Mouse (Mus musculus): Measurements from ENCODE around the gene Csde1. TPM values are rescaled to one million over a fixed set of nuclear protein-coding genes. Genes with fewer than 3 reads are reported as not detected.

Csde1 gene
- polyA plus RNA-seq, 1 experiment: 42.5 TPM

DNA sequence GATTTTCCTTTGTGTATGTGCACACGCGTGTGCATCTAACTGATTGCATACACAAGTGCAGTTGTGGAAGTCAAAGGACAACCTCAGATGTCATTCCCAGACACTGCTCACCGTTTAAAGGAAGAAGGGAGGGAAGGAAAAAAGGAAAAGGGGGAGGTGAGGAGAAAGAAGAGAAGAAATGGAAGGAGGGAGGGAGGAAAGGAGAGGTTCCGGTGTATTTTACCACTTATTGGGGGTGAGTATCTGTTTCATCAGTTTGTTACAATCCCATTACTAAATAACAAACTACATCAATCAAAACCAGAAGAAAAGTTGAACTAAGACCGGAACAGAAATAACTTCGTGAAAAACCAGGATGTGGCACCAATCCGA, 25.0 kb upstream of the Csde1 start:
- peak overlapping the region; percentile 2; the same call in 1 of the 2 replicates for H3K27ac ChIP-seq (ENCODE audit: insufficient read depth, low read depth, low read length)
- H3K27me3 ChIP-seq (replicated peaks; ENCODE audit: control insufficient read depth, insufficient read depth, low read length): no peaks in the 10 kb centered on the region
- TF ChIP-seq POLR2A (IDR thresholded peaks at IDR 0.05; ENCODE audit: low read depth, low read length) (no peak), CTCF (conservative IDR thresholded peaks at IDR 0.05; ENCODE audit: insufficient read depth, insufficient read length, low read depth, low read length) (no peak)
- H3K4me3 ChIP-seq (ENCODE audit: insufficient read depth, low read depth, low read length): peak overlapping the region; percentile 98
- no peaks in the 10 kb centered on the region for H3K36me3 ChIP-seq (ENCODE audit: control insufficient read depth, insufficient read depth, low read length)
- H3K4me1 ChIP-seq (ENCODE audit: control insufficient read depth, insufficient read depth, low read length): peaks cover 4% of the 10 kb centered on the region; the same call in 1 of the 2 replicates
- DNase-seq: no peak
- WGBS: 36% methylated on average over 7 of the region's 7 CpGs

DNA sequence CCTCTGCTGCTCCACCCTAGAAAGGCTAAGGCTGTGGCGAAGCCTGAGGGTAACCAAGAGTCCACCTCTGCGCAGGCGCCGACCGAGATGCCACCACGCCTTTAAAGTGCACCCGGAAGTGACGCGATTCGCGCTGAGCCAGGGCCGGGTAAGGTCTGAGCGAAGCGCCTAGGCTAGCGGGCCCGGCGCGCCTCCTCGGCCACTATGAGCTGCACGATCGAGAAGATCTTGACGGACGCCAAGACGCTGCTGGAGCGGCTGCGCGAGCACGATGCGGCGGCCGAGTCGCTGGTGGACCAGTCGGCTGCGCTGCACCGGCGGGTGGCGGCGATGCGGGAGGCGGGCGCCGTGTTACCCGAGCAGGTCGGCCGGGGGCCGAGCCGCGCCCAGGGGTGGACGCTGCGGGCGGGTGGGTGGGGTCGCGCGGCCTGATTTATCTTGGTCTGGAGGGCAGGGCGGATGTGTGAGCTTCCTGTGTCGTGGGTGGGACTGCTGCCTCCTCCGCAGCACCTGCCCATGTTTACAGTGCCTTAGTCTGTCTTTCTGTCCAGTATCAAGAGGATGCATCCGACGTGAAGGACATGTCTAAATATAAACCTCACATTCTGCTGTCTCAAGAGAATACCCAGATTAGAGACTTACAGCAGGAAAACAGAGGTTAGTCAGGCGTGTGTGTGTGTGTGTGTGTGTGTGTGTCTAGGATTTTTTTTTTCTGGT, 24.5 kb upstream of the Csde1 start, which contains the start of gene Sike1:
Gene Sike1 (plus strand): TSS at position 104 of the 717 bp plus-strand sequence.
- peak; percentile 97 for DNase-seq
- WGBS: under 1% methylated on average over 60 of the region's 60 CpGs
- peaks cover 4% of the 10 kb centered on the region; the same call in 1 of the 2 replicates for H3K4me1 ChIP-seq (ENCODE audit: control insufficient read depth, insufficient read depth, low read length)
- no peaks in the 10 kb centered on the region for H3K36me3 ChIP-seq (ENCODE audit: control insufficient read depth, insufficient read depth, low read length)
- H3K4me3 ChIP-seq (ENCODE audit: insufficient read depth, low read depth, low read length): peak within 1 kb of the TSS; percentile 98
- peak within 1 kb of the TSS; percentile 95 for H3K27ac ChIP-seq (ENCODE audit: insufficient read depth, low read depth, low read length)
- TF ChIP-seq POLR2A (IDR thresholded peaks at IDR 0.05; ENCODE audit: low read depth, low read length) (peak; percentile 67), CTCF (conservative IDR thresholded peaks at IDR 0.05; ENCODE audit: insufficient read depth, insufficient read length, low read depth, low read length) (no peak)
- H3K27me3 ChIP-seq (replicated peaks; ENCODE audit: control insufficient read depth, insufficient read depth, low read length): no peaks in the 10 kb centered on the region

DNA sequence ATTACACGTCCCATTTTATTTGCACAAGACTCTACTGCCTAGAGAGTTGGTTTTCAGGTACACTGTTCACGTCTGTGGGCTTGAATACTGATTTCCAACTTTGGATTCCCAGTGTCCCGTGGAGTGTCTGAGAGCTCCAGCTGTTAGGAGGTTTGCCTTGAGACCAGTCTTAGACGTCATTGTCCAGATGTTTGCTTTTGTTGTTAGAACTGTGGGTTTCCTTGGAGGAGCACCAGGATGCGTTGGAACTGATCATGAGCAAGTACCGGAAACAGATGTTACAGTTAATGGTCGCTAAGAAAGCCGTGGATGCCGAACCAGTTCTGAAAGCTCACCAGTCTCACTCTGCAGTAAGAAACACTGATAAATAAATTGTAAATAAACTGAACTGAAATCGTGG, 23.2 kb upstream of the Csde1 start:
- H3K4me1 ChIP-seq (ENCODE audit: control insufficient read depth, insufficient read depth, low read length): peaks cover 4% of the 10 kb centered on the region; the same call in 1 of the 2 replicates
- 69% methylated on average over 10 of the region's 10 CpGs for WGBS
- H3K27ac ChIP-seq (ENCODE audit: insufficient read depth, low read depth, low read length): no peak overlapping the region
- no peaks in the 10 kb centered on the region for H3K27me3 ChIP-seq (replicated peaks; ENCODE audit: control insufficient read depth, insufficient read depth, low read length)
- no peak overlapping the region for H3K4me3 ChIP-seq (ENCODE audit: insufficient read depth, low read depth, low read length)
- H3K36me3 ChIP-seq (ENCODE audit: control insufficient read depth, insufficient read depth, low read length): peaks cover 2% of the 10 kb centered on the region
- TF ChIP-seq CTCF (conservative IDR thresholded peaks at IDR 0.05; ENCODE audit: insufficient read depth, insufficient read length, low read depth, low read length) (no peak), POLR2A (IDR thresholded peaks at IDR 0.05; ENCODE audit: low read depth, low read length) (no peak)
- DNase-seq: no peak

DNA sequence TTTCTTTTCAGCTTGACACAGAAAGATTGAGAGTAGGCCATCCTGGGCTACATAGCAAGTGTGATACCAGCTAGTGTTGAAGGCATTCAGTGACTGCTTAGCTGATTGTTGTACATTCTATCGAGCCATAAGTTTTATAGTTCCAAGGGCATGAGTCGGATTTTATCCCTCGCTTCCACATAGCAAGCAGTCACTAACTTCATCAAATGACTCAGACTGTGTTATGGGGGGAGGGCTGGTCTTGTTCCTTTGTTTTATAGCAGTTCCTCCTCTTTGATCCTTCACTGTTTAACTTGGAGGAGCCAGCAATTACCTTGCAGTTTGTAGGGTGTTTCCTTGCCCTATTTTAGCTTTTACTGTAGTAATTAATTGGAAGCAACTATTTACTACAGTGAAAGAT, 22.6 kb upstream of the Csde1 start:
- no peaks in the 10 kb centered on the region for H3K27me3 ChIP-seq (replicated peaks; ENCODE audit: control insufficient read depth, insufficient read depth, low read length)
- TF ChIP-seq POLR2A (IDR thresholded peaks at IDR 0.05; ENCODE audit: low read depth, low read length) (no peak), CTCF (conservative IDR thresholded peaks at IDR 0.05; ENCODE audit: insufficient read depth, insufficient read length, low read depth, low read length) (no peak)
- 72% methylated on average over 3 of the region's 3 CpGs for whole genome bisulfite sequencing
- H3K4me1 ChIP-seq (ENCODE audit: control insufficient read depth, insufficient read depth, low read length): peaks cover 4% of the 10 kb centered on the region; the same call in 1 of the 2 replicates
- H3K36me3 ChIP-seq (ENCODE audit: control insufficient read depth, insufficient read depth, low read length): peaks cover 2% of the 10 kb centered on the region
- no peak for DNase-seq
- no peak overlapping the region for H3K27ac ChIP-seq (ENCODE audit: insufficient read depth, low read depth, low read length)
- no peak overlapping the region for H3K4me3 ChIP-seq (ENCODE audit: insufficient read depth, low read depth, low read length)

DNA sequence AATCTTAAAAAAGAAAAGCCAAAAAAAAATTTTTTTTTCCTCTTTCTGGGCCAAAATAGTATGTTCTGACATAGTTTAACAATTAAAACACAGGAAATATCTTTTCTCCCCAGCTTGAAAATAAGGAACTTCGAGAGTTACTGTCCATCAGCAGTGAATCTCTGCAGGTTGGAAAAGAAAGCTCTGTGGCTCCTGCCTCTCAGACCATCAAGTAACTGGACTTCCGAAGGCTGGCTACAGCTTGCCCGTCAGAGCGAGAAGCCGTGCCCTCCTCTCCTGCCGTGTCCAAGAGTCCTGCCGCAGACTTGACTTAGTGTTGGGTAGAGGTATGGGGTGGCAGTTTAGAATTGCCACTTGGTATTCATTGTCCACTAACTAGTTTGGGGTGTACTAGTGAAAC, 18.6 kb upstream of the Csde1 start:
- Histone ChIP-seq H3K4me1 (ENCODE audit: control insufficient read depth, insufficient read depth, low read length) (no peaks in the 10 kb centered on the region), H3K27ac (ENCODE audit: insufficient read depth, low read depth, low read length) (no peak overlapping the region), H3K36me3 (ENCODE audit: control insufficient read depth, insufficient read depth, low read length) (peaks cover 2% of the 10 kb centered on the region), H3K27me3 (replicated peaks; ENCODE audit: control insufficient read depth, insufficient read depth, low read length) (no peaks in the 10 kb centered on the region), H3K4me3 (ENCODE audit: insufficient read depth, low read depth, low read length) (no peak overlapping the region)
- no peak for DNase-seq
- WGBS: 88% methylated on average over 7 of the region's 7 CpGs
- TF ChIP-seq CTCF (conservative IDR thresholded peaks at IDR 0.05; ENCODE audit: insufficient read depth, insufficient read length, low read depth, low read length): no peak
- TF ChIP-seq POLR2A (IDR thresholded peaks at IDR 0.05; ENCODE audit: low read depth, low read length): no peak

DNA sequence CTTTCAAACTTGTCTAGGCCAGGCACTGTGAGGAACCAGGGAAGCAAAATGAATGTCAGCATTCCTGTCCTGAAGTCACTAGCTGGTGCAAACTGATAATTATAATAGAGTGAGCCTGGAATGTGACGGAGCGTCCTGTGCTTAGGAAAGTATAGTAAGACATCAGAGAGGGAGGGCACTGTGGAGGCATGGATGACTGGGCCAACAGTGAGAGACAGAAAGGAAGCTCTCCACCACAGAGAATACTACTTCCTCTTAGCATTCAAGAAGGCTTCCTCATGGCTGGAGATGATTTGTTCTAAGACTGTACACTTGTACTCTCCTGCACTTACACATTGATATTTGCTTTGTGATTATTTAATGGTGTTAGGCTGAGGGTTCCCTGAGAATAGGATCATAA, 2.9 kb upstream of the Csde1 start:
- no peaks in the 10 kb centered on the region; the same call in 1 of the 2 replicates for H3K27me3 ChIP-seq (replicated peaks; ENCODE audit: control insufficient read depth, insufficient read depth, low read length)
- no peak overlapping the region for H3K4me3 ChIP-seq (ENCODE audit: insufficient read depth, low read depth, low read length)
- TF ChIP-seq POLR2A (IDR thresholded peaks at IDR 0.05; ENCODE audit: low read depth, low read length) (no peak), CTCF (conservative IDR thresholded peaks at IDR 0.05; ENCODE audit: insufficient read depth, insufficient read length, low read depth, low read length) (no peak)
- no peak for DNase-seq
- WGBS: 60% methylated on average over 2 of the region's 2 CpGs
- H3K36me3 ChIP-seq (ENCODE audit: control insufficient read depth, insufficient read depth, low read length): no peaks in the 10 kb centered on the region
- H3K27ac ChIP-seq (ENCODE audit: insufficient read depth, low read depth, low read length): no peak overlapping the region
- H3K4me1 ChIP-seq (ENCODE audit: control insufficient read depth, insufficient read depth, low read length): peaks cover 10% of the 10 kb centered on the region; the same call in 1 of the 2 replicates

DNA sequence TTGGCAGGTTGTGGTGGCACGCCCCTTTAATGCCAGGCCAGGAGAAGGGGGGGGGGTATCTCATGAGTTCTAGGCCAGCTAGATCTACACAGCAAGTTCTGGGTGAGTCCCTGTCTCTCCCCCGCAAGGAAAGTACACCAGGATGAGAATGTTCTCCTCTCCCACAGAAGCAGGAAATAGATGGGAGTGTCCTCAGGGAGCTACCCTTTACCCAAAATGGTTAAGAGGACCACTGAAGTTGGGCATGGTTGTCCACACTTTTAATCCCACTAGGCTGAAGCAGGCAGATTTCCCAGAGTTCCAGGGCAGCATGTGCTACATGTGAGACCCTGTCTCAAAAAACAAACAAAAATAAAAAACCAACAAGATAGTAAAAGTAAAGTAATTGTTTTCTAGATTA, 764 bp upstream of the Csde1 start:
- TF ChIP-seq POLR2A (IDR thresholded peaks at IDR 0.05; ENCODE audit: low read depth, low read length) (no peak), CTCF (conservative IDR thresholded peaks at IDR 0.05; ENCODE audit: insufficient read depth, insufficient read length, low read depth, low read length) (no peak)
- no peak overlapping the region for H3K4me3 ChIP-seq (ENCODE audit: insufficient read depth, low read depth, low read length)
- 87% methylated on average over 2 of the region's 2 CpGs for WGBS
- DNase-seq: no peak
- no peaks in the 10 kb centered on the region for H3K36me3 ChIP-seq (ENCODE audit: control insufficient read depth, insufficient read depth, low read length)
- H3K27ac ChIP-seq (ENCODE audit: insufficient read depth, low read depth, low read length): peak overlapping the region; percentile 69; the same call in 1 of the 2 replicates
- no peaks in the 10 kb centered on the region; the same call in 1 of the 2 replicates for H3K27me3 ChIP-seq (replicated peaks; ENCODE audit: control insufficient read depth, insufficient read depth, low read length)
- H3K4me1 ChIP-seq (ENCODE audit: control insufficient read depth, insufficient read depth, low read length): peaks cover 11% of the 10 kb centered on the region; the same call in 1 of the 2 replicates

Measured in kidney, adult 2 months (tissue).